Mouse (Mus musculus): ENCODE results near the gene Ctsd.

GRCm38 (mm10) chr7:142407935-142408334, 20.1 kb upstream of the Ctsd start:
- TF ChIP-seq ZC3H11A (IDR thresholded peaks at IDR 0.05; ENCODE audit: borderline replicate concordance, low read depth, low read length) (no peak), ZNF384 (IDR thresholded peaks at IDR 0.05; ENCODE audit: low read depth, low read length) (no peak), CHD2 (IDR thresholded peaks at IDR 0.05; ENCODE audit: low read depth, low read length) (no peak)
